22 mouse cellular contexts compared by ENCODE assay signal in the genomic region with DNA sequence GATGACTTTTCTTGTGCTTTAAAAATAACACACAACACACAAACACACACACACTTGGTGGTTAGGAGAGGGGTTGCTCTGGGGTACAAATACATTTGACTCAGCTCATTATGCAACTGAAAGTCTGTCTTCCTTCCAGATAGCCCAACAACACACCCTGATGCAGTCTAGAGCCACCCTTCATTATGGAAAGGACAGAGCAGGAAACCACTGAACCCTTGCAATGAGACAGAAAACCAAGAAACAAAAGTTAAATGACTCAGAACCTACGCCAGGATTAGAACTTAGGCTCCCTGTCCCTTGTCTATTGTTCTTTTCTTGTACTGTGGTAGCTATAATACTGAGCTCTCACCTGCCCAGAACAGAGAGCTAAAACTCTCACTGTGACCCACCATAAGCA. TPM values are rescaled to one million over a fixed set of nuclear protein-coding genes. Genes with fewer than 3 reads are reported as not detected.
DNase-seq lines count a peak whose midpoint lies in the region; ATAC-seq and TF ChIP-seq lines count a peak whose summit lies in the region.
"Had no signal": no experiment of that assay in that cellular context is flagged by ENCODE, and none has a peak within 500 bp of the region (broad histone marks: within the 10 kb centered on the region; RNA-seq: fewer than 3 reads in every experiment).

No protein-coding gene starts in this region.

- H3K9me3 ChIP-seq in CH12.LX (replicated peaks; ENCODE audit: low read length): no peaks in the 10 kb centered on the region
- H3K9me3 ChIP-seq: embryonic facial prominence, embryonic 10.5 days; embryonic facial prominence, embryonic 12.5 days; forebrain, embryonic 13.5 days; forebrain, embryonic 15.5 days had no signal

- no peak overlapping the region for H3K4me3 ChIP-seq in CH12.LX (replicated peaks in 1 of 3; ENCODE audit: low read depth in 2 of 3, low read length in 2 of 3, poor library complexity in 1 of 3)
- H3K4me3 ChIP-seq in kidney, adult 2 months (ENCODE audit: insufficient read depth, low read depth, low read length): no peak overlapping the region
- H3K4me3 ChIP-seq: embryonic facial prominence, embryonic 10.5 days; embryonic facial prominence, embryonic 12.5 days; forebrain, embryonic 13.5 days; forebrain, embryonic 15.5 days had no signal

- TF ChIP-seq RAD21 in CH12.LX (IDR thresholded peaks at IDR 0.05; ENCODE audit: low read depth, low read length): no peak

- no peaks in the 10 kb centered on the region for H3K27me3 ChIP-seq in CH12.LX (replicated peaks)
- no peaks in the 10 kb centered on the region for H3K27me3 ChIP-seq in kidney, adult 2 months (replicated peaks; ENCODE audit: control insufficient read depth, insufficient read depth, low read length)
- H3K27me3 ChIP-seq: embryonic facial prominence, embryonic 12.5 days; forebrain, embryonic 13.5 days; forebrain, embryonic 15.5 days had no signal

- ATAC-seq in granulocyte monocyte progenitor cell, adult 5-6 weeks (replicated peaks; ENCODE audit: poor library complexity, severe bottlenecking): 0 out of 2 replicates have a peak, but pooled peaks have one; percentile 14
- ATAC-seq: CD4-positive, CD25-positive, alpha-beta regulatory T cell, adult 4 months; forebrain, embryonic 13.5 days; forebrain, embryonic 15.5 days; forebrain, postnatal 0 days had no signal

- dilution Hi-C loops in CH12.LX (cut with MboI; ENCODE audit: extremely low pct_ligation_motif_present, extremely low pct_unique_long_range_greater_than_20kb, low sequenced_read_pairs): no loop called here

- H3K4me2 ChIP-seq in CH12.LX (ENCODE audit: insufficient read depth, low read depth, poor library complexity, severe bottlenecking): no peak overlapping the region
- H3K4me2 ChIP-seq: embryonic facial prominence, embryonic 12.5 days; forebrain, embryonic 13.5 days; forebrain, embryonic 15.5 days had no signal

- H3K4me1 ChIP-seq in CH12.LX (ENCODE audit: control insufficient read depth in 1 of 2, insufficient read depth in 2 of 2): peaks cover 11 to 42% of the 10 kb centered on the region in 2 experiments
- H3K4me1 ChIP-seq in kidney, adult 2 months (ENCODE audit: control insufficient read depth, insufficient read depth, low read length): no peaks in the 10 kb centered on the region
- H3K4me1 ChIP-seq: embryonic facial prominence, embryonic 12.5 days; forebrain, embryonic 13.5 days; forebrain, embryonic 15.5 days had no signal

- no peak overlapping the region for H3K9ac ChIP-seq in CH12.LX (ENCODE audit: insufficient read depth, low read depth)
- H3K9ac ChIP-seq: embryonic facial prominence, embryonic 12.5 days; forebrain, embryonic 13.5 days; forebrain, embryonic 15.5 days; forebrain, postnatal 0 days had no signal

- no peak for TF ChIP-seq POLR2A in CH12.LX (IDR thresholded peaks at IDR 0.05; ENCODE audit: low read depth, low read length)
- no peak for TF ChIP-seq POLR2A in kidney, adult 2 months (IDR thresholded peaks at IDR 0.05; ENCODE audit: low read depth, low read length)

- DNase-seq in 416B (ENCODE audit: low read depth) (peak; percentile 70), CH12.LX (ENCODE audit: extremely low read depth) (peak; percentile 40)
- DNase-seq in heart, postnatal 36 days: no peak
- DNase-seq in kidney, adult 2 months: no peak
- no peak for DNase-seq in right cerebral cortex, postnatal 4 days
- DNase-seq: adrenal gland, adult 2 months; adrenal gland, postnatal 10 days; adrenal gland, postnatal 25 days; B cell, adult 2 months; cerebellum, adult 11 months; cerebellum, adult 18-20 months; cerebellum, adult 8-10 months; cerebellum, adult 9-11 months; cerebellum, postnatal 14 days; cerebellum, postnatal 36 days; forebrain, postnatal 0 days had no signal

- intact Hi-C loops in heart, postnatal 36 days (cut with DNase I): no loop called here

- in situ Hi-C loops in CH12.LX (cut with MboI; ENCODE audit: low pct_ligation_motif_present, low pct_unique_long_range_greater_than_20kb, low sequenced_read_pairs): loop anchor here (25.0 kb wide), 1 partner anchor 502 kb away; no protein-coding TSS in a partner anchor

- WGBS in kidney, adult 2 months: 75% methylated on average over 1 of the region's 1 CpGs

- no peaks in the 10 kb centered on the region for H3K79me2 ChIP-seq in CH12.LX (replicated peaks; ENCODE audit: control insufficient read depth, extremely low read depth, insufficient read depth, poor library complexity, severe bottlenecking)

- TF ChIP-seq EP300 in CH12.LX (IDR thresholded peaks at IDR 0.05; ENCODE audit: low read length): peak; percentile 52; the same call in 1 of the 2 replicates

- TF ChIP-seq CTCF in CH12.LX (conservative IDR thresholded peaks at IDR 0.05 in 1 of 2, IDR thresholded peaks at IDR 0.05 in 1 of 2; ENCODE audit: low read depth in 2 of 2, low read length in 2 of 2): no peak
- no peak for TF ChIP-seq CTCF in kidney, adult 2 months (conservative IDR thresholded peaks at IDR 0.05; ENCODE audit: insufficient read depth, insufficient read length, low read depth, low read length)

- H3K36me3 ChIP-seq in CH12.LX (replicated peaks in 1 of 2; ENCODE audit: control insufficient read depth in 1 of 2, insufficient read depth in 1 of 2, low read length in 1 of 2): no peaks in the 10 kb centered on the region
- no peaks in the 10 kb centered on the region for H3K36me3 ChIP-seq in kidney, adult 2 months (ENCODE audit: control insufficient read depth, insufficient read depth, low read length)
- H3K36me3 ChIP-seq: embryonic facial prominence, embryonic 10.5 days; embryonic facial prominence, embryonic 12.5 days; forebrain, embryonic 15.5 days had no signal

- no peak overlapping the region for H3K27ac ChIP-seq in CH12.LX (ENCODE audit: insufficient read depth, low read depth)
- H3K27ac ChIP-seq in kidney, adult 2 months (ENCODE audit: insufficient read depth, low read depth, low read length): no peak overlapping the region
- H3K27ac ChIP-seq: embryonic facial prominence, embryonic 10.5 days; embryonic facial prominence, embryonic 12.5 days; forebrain, embryonic 13.5 days; forebrain, embryonic 15.5 days had no signal

TF ChIP-seq in CH12.LX, 34 proteins besides CTCF, POLR2A, EP300 and RAD21:
- no peak for TF ChIP-seq ZC3H11A (IDR thresholded peaks at IDR 0.05; ENCODE audit: low read depth, low read length)
- peak; percentile 45 for TF ChIP-seq JUND (conservative IDR thresholded peaks at IDR 0.05; ENCODE audit: low read depth, low read length)
- peak; percentile 47 for TF ChIP-seq BHLHE40 (IDR thresholded peaks at IDR 0.05; ENCODE audit: low read depth, low read length)
- TF ChIP-seq MAX (IDR thresholded peaks at IDR 0.05; ENCODE audit: low read length): no peak
- TF ChIP-seq ZMIZ1 (IDR thresholded peaks at IDR 0.05; ENCODE audit: low read depth, low read length): no peak
- TF ChIP-seq TBP (conservative IDR thresholded peaks at IDR 0.05; ENCODE audit: low read depth, low read length): no peak
- peak; percentile 77 for TF ChIP-seq IRF4 (IDR thresholded peaks at IDR 0.05; ENCODE audit: low read depth, low read length)
- TF ChIP-seq E2F4 (IDR thresholded peaks at IDR 0.05; ENCODE audit: insufficient replicate concordance, low read depth, low read length): no peak
- peak; percentile 68 for TF ChIP-seq MEF2A (IDR thresholded peaks at IDR 0.05; ENCODE audit: borderline replicate concordance, low read depth, low read length)
- peak; percentile 55; the same call in 1 of the 2 replicates for TF ChIP-seq MAFK (IDR thresholded peaks at IDR 0.05; ENCODE audit: insufficient replicate concordance, low read length)
- 0 out of 2 replicates have a peak, but pooled peaks have one; percentile 24 for TF ChIP-seq TCF12 (IDR thresholded peaks at IDR 0.05; ENCODE audit: low read depth, low read length)
- peak; percentile 61 for TF ChIP-seq ETS1 (conservative IDR thresholded peaks at IDR 0.05; ENCODE audit: low read depth, low read length)
- TF ChIP-seq GABPA (IDR thresholded peaks at IDR 0.05; ENCODE audit: insufficient replicate concordance, low read depth, low read length): no peak
- peak; percentile 54; the same call in 1 of the 2 replicates for TF ChIP-seq JUN (IDR thresholded peaks at IDR 0.05; ENCODE audit: insufficient read depth, low read depth, low read length)

RNA-seq across cellular contexts. Expression of a gene that starts 28.0 kb away (rescaled TPM):
- total RNA-seq in CH12.LX (2012; rRNA removed): 19.9 and 22.0 TPM in 2 replicates
- total RNA-seq in CH12.LX (2014; rRNA removed): 74.3 and 76.8 TPM in 2 replicates
- 29.8 and 32.3 TPM in 2 replicates for polyA plus RNA-seq in CH12.LX (2012; ENCODE audit: insufficient read length, low read depth)
- 35.8 and 37.4 TPM in 2 replicates for total RNA-seq in granulocyte monocyte progenitor cell, adult 5-6 weeks (2014; fragmentation: Nextera tagmentation)
- total RNA-seq in granulocyte monocyte progenitor cell, adult 5-6 weeks (2017): 50.2 and 54.2 TPM in 2 replicates
- total RNA-seq in heart, postnatal 36 days (2021): 10 to 100 TPM; 13.5 to 14.3 TPM
- 7.8 and 9.6 TPM in 2 replicates for polyA plus RNA-seq in kidney, adult 2 months (2012; rRNA removed)

Comparison
In these comparisons a context has a peak if more than half of its experiments do, and no peak if none do; other contexts are left out.
1. DNase-seq: peak in 416B (single experiment) and CH12.LX (single experiment); none in heart, postnatal 36 days (0 of 2), kidney, adult 2 months (single experiment) and right cerebral cortex, postnatal 4 days (single experiment).